Mouse (Mus musculus): ENCODE data around the gene Fras1.

DNA sequence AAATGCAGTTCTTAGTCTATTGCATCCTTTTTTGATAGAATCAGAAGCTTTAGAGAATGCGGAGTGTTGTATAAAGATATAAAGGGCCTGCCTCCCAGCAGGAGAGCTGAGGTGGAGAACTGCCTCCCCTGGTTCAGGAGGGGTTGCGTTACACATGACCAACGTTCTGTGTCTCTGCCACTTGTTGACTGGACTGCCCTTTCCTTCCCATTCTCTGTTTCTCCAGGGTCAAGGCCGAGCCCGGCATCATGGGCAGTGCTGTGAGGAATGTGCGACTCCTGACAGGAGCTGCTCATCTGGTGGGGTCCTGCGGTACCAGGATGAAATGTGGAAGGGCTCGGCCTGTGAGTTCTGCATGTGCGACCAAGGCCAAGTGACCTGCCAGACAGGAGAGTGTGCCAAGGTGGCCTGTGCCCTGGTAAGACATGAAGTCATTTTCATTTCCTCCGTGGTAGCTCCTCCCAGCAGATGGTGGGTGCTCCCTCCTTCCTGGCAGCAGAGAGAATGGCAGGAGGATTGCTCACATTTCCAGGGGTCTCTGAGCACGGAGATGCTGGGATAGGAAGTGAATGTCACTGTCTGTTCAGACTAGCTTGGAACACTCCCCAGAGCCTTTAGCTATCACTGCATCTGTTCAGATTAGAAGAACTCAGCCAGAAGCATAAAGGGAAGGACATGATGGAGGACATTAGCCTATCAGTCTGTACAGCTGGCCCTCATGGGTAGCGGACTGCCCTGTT lies 181.4 kb downstream of the Fras1 start:
- no peak for TF ChIP-seq POLR2A (IDR thresholded peaks at IDR 0.05; ENCODE audit: insufficient read depth, low read depth, low read length)
- no peak for TF ChIP-seq CTCF (IDR thresholded peaks at IDR 0.05)
- no peak for TF ChIP-seq EP300 (IDR thresholded peaks at IDR 0.05; ENCODE audit: insufficient read depth, low read depth, low read length)

All from heart, adult 2 months (tissue).